Mouse (Mus musculus) kidney, embryonic 16.5 days (tissue): ENCODE measurements at regions not wholly inside any gene's neighbourhood (a gene's known extent, or its start where the extent isn't known, plus 50 kb on each side); places are given as distances from the start of the nearest gene placed in this dataset.
A peak's percentile ranks its signal among the peaks of the same experiment; 100 is the strongest.

Experiments used
- ATAC-seq: fragments of 200-750 bp; cut with Nextera tagmentation; 2 replicates; pipeline ENCODE4 v1.8.0; 2017; ENCODE audit warnings: moderate TSS enrichment; ENCODE audit not compliant: low FRiP score, low TSS enrichment
- H3K27ac ChIP-seq: fragments of 300-500 bp; sonication (generic); 2 replicates; pipeline ENCODE4 v1.5.1; 2014; ENCODE audit warnings: low read length
- H3K27me3 ChIP-seq: fragments of 300-500 bp; sonication (generic); 2 replicates; pipeline ENCODE4 v1.6.1; 2014; ENCODE audit warnings: low read length, control low read depth, mixed read lengths; ENCODE audit not compliant: insufficient read depth
- H3K36me3 ChIP-seq: fragments of 300-500 bp; sonication (generic); 2 replicates; pipeline ENCODE4 v1.6.1; 2014; ENCODE audit warnings: low read length, control low read depth, mixed read lengths; ENCODE audit not compliant: insufficient read depth
- H3K4me1 ChIP-seq: fragments of 300-500 bp; sonication (generic); 2 replicates; pipeline ENCODE4 v1.6.1; 2014; ENCODE audit warnings: low read length, control low read depth, mixed read lengths; ENCODE audit not compliant: insufficient read depth
- H3K4me2 ChIP-seq: fragments of 300-500 bp; sonication (generic); replicated peaks from 2 replicates; pipeline ENCODE4 v1.6.1; 2014; ENCODE audit warnings: low read depth, low read length
- H3K4me3 ChIP-seq: fragments of 300-500 bp; sonication (generic); 2 replicates; pipeline ENCODE4 v1.5.1; 2014; ENCODE audit warnings: mild to moderate bottlenecking, low read length
- H3K9ac ChIP-seq: fragments of 300-500 bp; sonication (generic); replicated peaks from 2 replicates; pipeline ENCODE4 v1.6.1; 2014; ENCODE audit warnings: low read length
- H3K9me3 ChIP-seq: fragments of 300-500 bp; sonication (generic); 2 replicates; pipeline ENCODE4 v1.6.1; 2016; ENCODE audit warnings: low read length, control low read depth
- WGBS: fragments of 180-500 bp; shearing (Covaris S2); extraction: QIAGEN DNeasy Blood & Tissue Kit; methylation state at CpG from one replicate; pipeline ENCODE4 v1.1.7; 2014; 5-methylcytosine and 5-hydroxymethylcytosine counted together

GRCm38 (mm10) chr1:51615523-51615922, 137.3 kb upstream of the Nabp1 start:
- Histone ChIP-seq H3K9me3 (no peaks in the 10 kb centered on the region), H3K9ac (no peak overlapping the region), H3K36me3 (no peaks in the 10 kb centered on the region), H3K4me2 (no peak overlapping the region), H3K4me3 (no peak overlapping the region), H3K4me1 (peaks cover 5% of the 10 kb centered on the region; the same call in 1 of the 2 replicates), H3K27ac (no peak overlapping the region), H3K27me3 (no peaks in the 10 kb centered on the region)
- WGBS, result 29% methylated on average over 6 of the region's 6 CpGs
- 0 out of 2 replicates have a peak, but pooled peaks have one; percentile 32 for ATAC-seq

GRCm38 (mm10) chr1:51614700-51615099, 136.5 kb upstream of the Nabp1 start:
- no peak overlapping the region for H3K4me3 ChIP-seq
- H3K27me3 ChIP-seq, result no peaks in the 10 kb centered on the region
- no peak overlapping the region for H3K4me2 ChIP-seq
- no peak overlapping the region for H3K27ac ChIP-seq
- H3K36me3 ChIP-seq, result no peaks in the 10 kb centered on the region
- no peak for ATAC-seq
- H3K9ac ChIP-seq, result no peak overlapping the region
- H3K4me1 ChIP-seq, result peaks cover 5% of the 10 kb centered on the region; the same call in 1 of the 2 replicates
- no peaks in the 10 kb centered on the region for H3K9me3 ChIP-seq

- ATAC-seq, result no peak
- no peak overlapping the region for H3K27ac ChIP-seq
- no peak overlapping the region for H3K4me3 ChIP-seq
- WGBS, result 86% methylated on average over 5 of the region's 5 CpGs
- H3K9ac ChIP-seq, result no peak overlapping the region
- no peaks in the 10 kb centered on the region for H3K9me3 ChIP-seq
- H3K4me2 ChIP-seq, result no peak overlapping the region
- H3K4me1 ChIP-seq, result 0 out of 2 replicates have a peak, but pooled peaks cover 8% of the 10 kb centered on the region
- H3K36me3 ChIP-seq, result no peaks in the 10 kb centered on the region
- H3K27me3 ChIP-seq, result no peaks in the 10 kb centered on the region
Observed at GRCm38 (mm10) chr1:51609295-51609694, 131.1 kb upstream of the Nabp1 start.

- no peaks in the 10 kb centered on the region for H3K9me3 ChIP-seq
- 0 out of 2 replicates have a peak, but pooled peaks cover 8% of the 10 kb centered on the region for H3K4me1 ChIP-seq
- no peaks in the 10 kb centered on the region for H3K36me3 ChIP-seq
- no peak overlapping the region for H3K4me3 ChIP-seq
- H3K9ac ChIP-seq, result no peak overlapping the region
- 32% methylated on average over 8 of the region's 8 CpGs for WGBS
- no peaks in the 10 kb centered on the region for H3K27me3 ChIP-seq
- no peak; the same call in 1 of the 2 replicates for ATAC-seq
- H3K4me2 ChIP-seq, result no peak overlapping the region
- no peak overlapping the region for H3K27ac ChIP-seq
Observed at GRCm38 (mm10) chr1:51607437-51607855, 129.2 kb upstream of the Nabp1 start.

- Histone ChIP-seq H3K4me2 (no peak overlapping the region), H3K9me3 (no peaks in the 10 kb centered on the region), H3K4me3 (no peak overlapping the region), H3K4me1 (0 out of 2 replicates have a peak, but pooled peaks cover 4% of the 10 kb centered on the region), H3K9ac (no peak overlapping the region), H3K27ac (no peak overlapping the region), H3K27me3 (no peaks in the 10 kb centered on the region), H3K36me3 (no peaks in the 10 kb centered on the region)
- ATAC-seq, result no peak
- WGBS, result 93% methylated on average over 6 of the region's 6 CpGs
Observed at GRCm38 (mm10) chr1:51602071-51602470, 123.8 kb upstream of the Nabp1 start.

GRCm38 (mm10) chr1:51600425-51600824, 122.2 kb upstream of the Nabp1 start:
- Histone ChIP-seq H3K27me3 (no peaks in the 10 kb centered on the region), H3K4me2 (no peak overlapping the region), H3K4me3 (no peak overlapping the region), H3K27ac (no peak overlapping the region), H3K9me3 (no peaks in the 10 kb centered on the region), H3K36me3 (no peaks in the 10 kb centered on the region), H3K4me1 (0 out of 2 replicates have a peak, but pooled peaks cover 4% of the 10 kb centered on the region), H3K9ac (no peak overlapping the region)
- WGBS, result 40% methylated on average over 7 of the region's 7 CpGs
- ATAC-seq, result no peak

- H3K27me3 ChIP-seq, result no peaks in the 10 kb centered on the region
- peak overlapping the region; percentile 14; the same call in 1 of the 2 replicates for H3K4me3 ChIP-seq
- 32% methylated on average over 18 of the region's 18 CpGs for WGBS
- H3K4me1 ChIP-seq, result peaks cover 16% of the 10 kb centered on the region; the same call in 1 of the 2 replicates
- peak overlapping the region; percentile 45 for H3K4me2 ChIP-seq
- no peaks in the 10 kb centered on the region for H3K36me3 ChIP-seq
- H3K9ac ChIP-seq, result peak overlapping the region; percentile 18; the same call in 1 of the 2 replicates
- peak; percentile 96 for ATAC-seq
- H3K9me3 ChIP-seq, result no peaks in the 10 kb centered on the region
- H3K27ac ChIP-seq, result no peak overlapping the region
Observed at GRCm38 (mm10) chr1:51596935-51597820, 119.0 kb upstream of the Nabp1 start.

- no peak overlapping the region for H3K4me3 ChIP-seq
- H3K36me3 ChIP-seq, result no peaks in the 10 kb centered on the region
- no peaks in the 10 kb centered on the region for H3K9me3 ChIP-seq
- no peak for ATAC-seq
- H3K27ac ChIP-seq, result no peak overlapping the region; the same call in 1 of the 2 replicates
- no peaks in the 10 kb centered on the region for H3K27me3 ChIP-seq
- H3K4me2 ChIP-seq, result no peak overlapping the region
- H3K9ac ChIP-seq, result no peak overlapping the region
- 86% methylated on average over 4 of the region's 4 CpGs for WGBS
- peaks cover 16% of the 10 kb centered on the region; the same call in 1 of the 2 replicates for H3K4me1 ChIP-seq
Observed at GRCm38 (mm10) chr1:51594666-51595065, 116.4 kb upstream of the Nabp1 start.

GRCm38 (mm10) chr1:51593621-51594441, 115.6 kb upstream of the Nabp1 start:
- peak overlapping the region; percentile 7; the same call in 1 of the 2 replicates for H3K27ac ChIP-seq
- no peak overlapping the region for H3K9ac ChIP-seq
- no peaks in the 10 kb centered on the region for H3K9me3 ChIP-seq
- no peaks in the 10 kb centered on the region for H3K36me3 ChIP-seq
- no peak overlapping the region for H3K4me2 ChIP-seq
- 35% methylated on average over 10 of the region's 10 CpGs for WGBS
- no peak; the same call in 1 of the 2 replicates for ATAC-seq
- H3K27me3 ChIP-seq, result no peaks in the 10 kb centered on the region
- H3K4me3 ChIP-seq, result no peak overlapping the region
- peaks cover 16% of the 10 kb centered on the region; the same call in 1 of the 2 replicates for H3K4me1 ChIP-seq
